Mouse (Mus musculus): ENCODE results near the gene Atp5e. TPM values are rescaled to one million over a fixed set of nuclear protein-coding genes. Genes with fewer than 3 reads are reported as not detected.
A peak's percentile ranks its signal among the peaks of the same experiment; 100 is the strongest.

Gene Atp5e
- polyA plus RNA-seq, 1 experiment from 2014 or later, result 832 TPM

GRCm38 (mm10) chr2:174445018-174445417 is 18.9 kb downstream of the Atp5e start:
- Histone ChIP-seq H3K36me3 (ENCODE audit: poor library complexity, severe bottlenecking) (no peaks in the 10 kb centered on the region), H3K4me3 (no peak overlapping the region), H3K4me2 (no peak overlapping the region), H3K27me3 (no peaks in the 10 kb centered on the region), H3K9me3 (replicated peaks) (no peaks in the 10 kb centered on the region), H3K4me1 (peaks cover 4% of the 10 kb centered on the region; the same call in 1 of the 2 replicates), H3K9ac (no peak overlapping the region), H3K27ac (no peak overlapping the region)
- ATAC-seq, result no peak
- 78% methylated on average over 6 of the region's 6 CpGs for WGBS

- Histone ChIP-seq H3K36me3 (ENCODE audit: poor library complexity, severe bottlenecking) (no peaks in the 10 kb centered on the region), H3K4me3 (no peak overlapping the region)
- 94% methylated on average over 7 of the region's 7 CpGs for WGBS
Measured at GRCm38 (mm10) chr2:174444359-174444758, 19.5 kb downstream of the Atp5e start.

GRCm38 (mm10) chr2:174443046-174443445 is 20.9 kb downstream of the Atp5e start:
- Histone ChIP-seq H3K4me2 (no peak overlapping the region), H3K9me3 (replicated peaks) (no peaks in the 10 kb centered on the region), H3K9ac (no peak overlapping the region), H3K4me1 (peaks cover 10% of the 10 kb centered on the region), H3K36me3 (ENCODE audit: poor library complexity, severe bottlenecking) (no peaks in the 10 kb centered on the region), H3K27ac (no peak overlapping the region), H3K4me3 (no peak overlapping the region), H3K27me3 (no peaks in the 10 kb centered on the region)
- ATAC-seq, result no peak
- WGBS, result 74% methylated on average over 2 of the region's 2 CpGs

More at GRCm38 (mm10) chr2:174444359-174444758, 19.5 kb downstream of the Atp5e start:
- Histone ChIP-seq H3K27ac (no peak overlapping the region), H3K27me3 (no peaks in the 10 kb centered on the region), H3K9me3 (replicated peaks) (no peaks in the 10 kb centered on the region), H3K4me2 (no peak overlapping the region), H3K4me1 (peaks cover 4% of the 10 kb centered on the region; the same call in 1 of the 2 replicates), H3K9ac (no peak overlapping the region)
- no peak for ATAC-seq

DNA sequence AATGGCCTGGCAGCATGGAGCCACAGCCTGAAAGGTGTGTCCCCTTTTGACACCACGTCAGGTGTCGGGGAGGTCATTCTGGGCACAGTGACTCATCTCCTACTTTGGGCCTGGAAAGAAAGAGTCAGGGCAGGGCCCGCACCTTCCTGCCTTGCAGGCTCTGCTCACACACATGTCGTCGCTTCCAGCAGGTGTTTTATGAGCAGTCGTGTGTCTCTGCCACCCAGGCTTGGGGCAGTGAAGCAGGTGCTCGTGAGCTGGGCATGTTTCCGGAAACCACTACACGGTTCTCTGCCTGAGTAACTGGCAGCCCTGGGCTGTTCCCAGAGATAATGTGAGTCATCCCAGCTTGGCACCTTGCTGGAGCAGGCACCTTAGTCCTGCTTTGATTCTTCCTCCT is 21.4 kb downstream of the Atp5e start:
- no peak for ATAC-seq
- Histone ChIP-seq H3K9ac (no peak overlapping the region), H3K27ac (no peak overlapping the region), H3K27me3 (no peaks in the 10 kb centered on the region), H3K4me1 (peaks cover 16% of the 10 kb centered on the region), H3K4me3 (no peak overlapping the region), H3K36me3 (ENCODE audit: poor library complexity, severe bottlenecking) (no peaks in the 10 kb centered on the region), H3K4me2 (no peak overlapping the region), H3K9me3 (replicated peaks) (no peaks in the 10 kb centered on the region)
- WGBS, result 91% methylated on average over 9 of the region's 9 CpGs

GRCm38 (mm10) chr2:174441898-174442297 is 22.0 kb downstream of the Atp5e start:
- 81% methylated on average over 4 of the region's 4 CpGs for WGBS
- Histone ChIP-seq H3K4me1 (peaks cover 20% of the 10 kb centered on the region), H3K27me3 (no peaks in the 10 kb centered on the region), H3K9me3 (replicated peaks) (no peaks in the 10 kb centered on the region), H3K4me3 (no peak overlapping the region), H3K9ac (no peak overlapping the region), H3K36me3 (ENCODE audit: poor library complexity, severe bottlenecking) (no peaks in the 10 kb centered on the region), H3K4me2 (no peak overlapping the region), H3K27ac (no peak overlapping the region)
- ATAC-seq, result no peak

DNA sequence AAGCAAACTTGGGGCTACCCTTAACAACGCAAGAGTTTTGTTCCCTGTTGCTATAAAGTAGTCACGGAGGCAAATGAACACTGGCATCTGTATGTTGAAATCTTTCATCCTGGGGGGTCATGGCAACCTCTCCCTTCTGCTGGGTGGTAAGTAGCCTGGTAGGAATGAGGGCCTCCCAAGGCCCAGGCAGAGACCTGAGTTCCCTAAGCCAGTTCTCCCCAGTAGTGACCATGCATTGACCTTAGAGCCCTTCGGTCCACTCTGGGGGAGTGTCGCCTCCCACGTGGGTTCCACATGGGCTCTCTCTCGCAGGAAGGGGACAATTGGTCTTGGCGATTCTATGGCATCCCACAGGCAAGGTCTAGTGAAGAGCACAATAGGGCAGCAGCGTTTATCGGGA is 23.9 kb downstream of the Atp5e start:
- Histone ChIP-seq H3K4me1 (peaks cover 20% of the 10 kb centered on the region), H3K9ac (no peak overlapping the region)
- WGBS, result 75% methylated on average over 9 of the region's 9 CpGs

GRCm38 (mm10) chr2:174439450-174439838 is 24.5 kb downstream of the Atp5e start:
- H3K9ac ChIP-seq, result no peak overlapping the region; the same call in 1 of the 2 replicates
- H3K4me2 ChIP-seq, result peak overlapping the region; percentile 77; the same call in 1 of the 2 replicates
- 53% methylated on average over 5 of the region's 5 CpGs for WGBS
- H3K36me3 ChIP-seq (ENCODE audit: poor library complexity, severe bottlenecking), result peaks cover 11% of the 10 kb centered on the region; the same call in 1 of the 2 replicates
- H3K4me3 ChIP-seq, result no peak overlapping the region
- ATAC-seq, result no peak
- H3K9me3 ChIP-seq (replicated peaks), result no peaks in the 10 kb centered on the region
- H3K27ac ChIP-seq, result no peak overlapping the region
- peaks cover 20% of the 10 kb centered on the region for H3K4me1 ChIP-seq
- no peaks in the 10 kb centered on the region for H3K27me3 ChIP-seq

More for the DNA sequence above, 23.9 kb downstream of the Atp5e start:
- Histone ChIP-seq H3K27ac (no peak overlapping the region), H3K4me3 (no peak overlapping the region), H3K27me3 (no peaks in the 10 kb centered on the region), H3K36me3 (ENCODE audit: poor library complexity, severe bottlenecking) (peaks cover 6% of the 10 kb centered on the region; the same call in 1 of the 2 replicates), H3K4me2 (no peak overlapping the region), H3K9me3 (replicated peaks) (no peaks in the 10 kb centered on the region)
- ATAC-seq, result no peak

GRCm38 (mm10) chr2:174438737-174439449 is 25.0 kb downstream of the Atp5e start, which contains the start of gene Ctsz:
Gene Ctsz, minus strand, starts transcription at chr2:174439039.
- ATAC-seq, result peak; percentile 81
- Histone ChIP-seq H3K9ac (peak within 1 kb of the TSS; percentile 71), H3K36me3 (ENCODE audit: poor library complexity, severe bottlenecking) (peaks cover 11% of the 10 kb centered on the region; the same call in 1 of the 2 replicates), H3K27ac (no peak within 1 kb of the TSS; the same call in 1 of the 2 replicates), H3K4me3 (peak within 1 kb of the TSS; percentile 50), H3K27me3 (no peaks in the 10 kb centered on the region), H3K9me3 (replicated peaks) (no peaks in the 10 kb centered on the region), H3K4me1 (peaks cover 20% of the 10 kb centered on the region), H3K4me2 (peak within 1 kb of the TSS; percentile 77)
- under 1% methylated on average over 38 of the region's 38 CpGs for WGBS

- Histone ChIP-seq H3K9me3 (replicated peaks) (no peaks in the 10 kb centered on the region), H3K9ac (peak overlapping the region; percentile 71), H3K27ac (no peak overlapping the region; the same call in 1 of the 2 replicates), H3K36me3 (ENCODE audit: poor library complexity, severe bottlenecking) (peaks cover 15% of the 10 kb centered on the region; the same call in 1 of the 2 replicates), H3K4me2 (peak overlapping the region; percentile 77), H3K4me3 (peak overlapping the region; percentile 50), H3K27me3 (no peaks in the 10 kb centered on the region), H3K4me1 (peaks cover 20% of the 10 kb centered on the region)
- WGBS, result 64% methylated on average over 11 of the region's 11 CpGs
- ATAC-seq, result 0 out of 2 replicates have a peak, but pooled peaks have one; percentile 36
Measured at GRCm38 (mm10) chr2:174438181-174438580, 25.7 kb downstream of the Atp5e start.

GRCm38 (mm10) chr2:174437697-174437982 is 26.3 kb downstream of the Atp5e start:
- no peak overlapping the region for H3K27ac ChIP-seq
- no peak overlapping the region for H3K9ac ChIP-seq
- H3K27me3 ChIP-seq, result no peaks in the 10 kb centered on the region
- no peaks in the 10 kb centered on the region for H3K9me3 ChIP-seq (replicated peaks)
- peaks cover 15% of the 10 kb centered on the region; the same call in 1 of the 2 replicates for H3K36me3 ChIP-seq (ENCODE audit: poor library complexity, severe bottlenecking)
- H3K4me1 ChIP-seq, result peaks cover 20% of the 10 kb centered on the region
- H3K4me3 ChIP-seq, result no peak overlapping the region
- no peak for ATAC-seq
- H3K4me2 ChIP-seq, result peak overlapping the region; percentile 77
- WGBS, result 89% methylated on average over 4 of the region's 4 CpGs

DNA sequence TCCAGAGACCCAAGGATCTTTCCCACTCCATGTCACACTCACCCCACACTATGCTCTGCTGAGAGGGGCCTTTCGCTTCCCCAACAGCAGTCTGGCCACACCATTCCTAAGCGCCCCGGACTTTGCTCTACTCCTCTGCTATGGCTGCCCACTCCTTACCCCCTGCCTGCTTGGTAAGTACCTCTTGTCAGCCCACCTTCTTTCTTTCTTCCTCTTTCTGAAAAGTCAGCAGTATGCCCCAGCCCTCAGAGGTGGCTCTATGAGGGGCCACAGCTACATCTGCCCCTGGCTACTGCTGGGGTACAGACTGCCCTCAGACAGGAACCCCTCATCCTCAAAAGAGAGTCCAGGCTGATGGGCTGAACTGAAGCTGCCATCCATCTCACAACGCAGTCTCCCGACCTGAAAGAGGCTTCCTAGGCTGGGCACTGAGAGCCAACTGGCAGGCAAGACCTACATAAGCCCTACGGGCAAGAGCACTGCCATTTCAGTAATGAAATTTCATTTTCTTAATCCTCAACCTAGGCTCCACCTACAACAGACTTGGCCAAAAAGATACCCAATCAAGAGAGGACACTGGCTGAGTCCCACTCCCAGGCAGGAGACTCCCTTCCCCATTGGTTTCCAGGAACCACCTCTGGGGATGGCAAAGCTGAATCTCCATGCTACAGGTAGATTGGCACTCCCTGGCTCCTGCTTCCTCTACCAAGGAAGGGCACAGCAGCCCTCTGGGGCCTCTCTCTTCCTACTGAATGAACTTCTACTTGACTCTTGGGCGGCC is 26.8 kb downstream of the Atp5e start:
- Histone ChIP-seq H3K4me3 (no peak overlapping the region), H3K4me1 (peaks cover 20% of the 10 kb centered on the region), H3K36me3 (ENCODE audit: poor library complexity, severe bottlenecking) (peaks cover 15% of the 10 kb centered on the region; the same call in 1 of the 2 replicates), H3K4me2 (peak overlapping the region; percentile 77; the same call in 1 of the 2 replicates), H3K27me3 (no peaks in the 10 kb centered on the region), H3K9me3 (replicated peaks) (no peaks in the 10 kb centered on the region), H3K27ac (no peak overlapping the region), H3K9ac (no peak overlapping the region)
- ATAC-seq, result no peak
- 93% methylated on average over 7 of the region's 7 CpGs for WGBS

- ATAC-seq, result no peak
- H3K9me3 ChIP-seq (replicated peaks), result no peaks in the 10 kb centered on the region
- peaks cover 15% of the 10 kb centered on the region; the same call in 1 of the 2 replicates for H3K36me3 ChIP-seq (ENCODE audit: poor library complexity, severe bottlenecking)
- no peak overlapping the region for H3K9ac ChIP-seq
- no peak overlapping the region for H3K27ac ChIP-seq
- no peak overlapping the region for H3K4me2 ChIP-seq
- H3K4me1 ChIP-seq, result peaks cover 20% of the 10 kb centered on the region
- no peak overlapping the region for H3K4me3 ChIP-seq
- H3K27me3 ChIP-seq, result no peaks in the 10 kb centered on the region
- 93% methylated on average over 26 of the region's 26 CpGs for WGBS
Measured at GRCm38 (mm10) chr2:174436076-174436701, 27.7 kb downstream of the Atp5e start.
